Comparison of ENCODE assay signal across 12 mouse cellular contexts in the genomic region with DNA sequence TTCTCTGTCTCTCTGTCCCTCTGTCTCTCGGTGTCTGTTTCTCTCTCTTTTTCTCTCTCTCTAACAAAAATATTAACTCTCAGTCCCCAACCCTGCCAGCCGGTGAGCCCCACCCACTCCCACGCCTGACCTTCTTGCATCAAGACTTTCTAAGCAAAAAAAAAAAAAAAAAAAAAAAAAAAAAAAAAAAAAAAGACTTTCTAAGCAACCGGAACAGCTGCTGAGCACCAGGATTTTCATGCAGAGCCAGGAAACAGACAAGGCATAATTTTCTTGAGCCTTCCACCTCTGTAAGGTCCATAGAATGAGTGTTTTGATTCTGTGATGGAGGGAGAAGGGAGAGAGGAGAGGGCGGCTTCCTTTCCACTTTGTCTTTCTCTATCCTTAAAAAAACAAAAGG.
DNase-seq lines count a peak whose midpoint lies in the region; ATAC-seq and TF ChIP-seq lines count a peak whose summit lies in the region.
"Had no signal": no experiment of that assay in that cellular context is flagged by ENCODE, and none has a peak within 500 bp of the region (broad histone marks: within the 10 kb centered on the region; RNA-seq: fewer than 3 reads in every experiment).

No protein-coding gene starts in this region.

- peaks cover 13% of the 10 kb centered on the region for H3K4me1 ChIP-seq in kidney, postnatal 0 days (replicated peaks; ENCODE audit: insufficient read depth, low read length)
- peaks cover 3% of the 10 kb centered on the region; the same call in 1 of the 2 replicates for H3K4me1 ChIP-seq in kidney, adult 2 months (ENCODE audit: control insufficient read depth, insufficient read depth, low read length)
- H3K4me1 ChIP-seq in limb, embryonic 14.5 days (ENCODE audit: control insufficient read depth, insufficient read depth, low read length): peaks cover 41% of the 10 kb centered on the region

- 12% methylated on average over 5 of the region's 5 CpGs for WGBS in kidney, postnatal 0 days
- 24% methylated on average over 5 of the region's 5 CpGs for WGBS in kidney, adult 2 months
- 34% methylated on average over 5 of the region's 5 CpGs for WGBS in limb, embryonic 14.5 days

- H3K27me3 ChIP-seq in kidney, postnatal 0 days (ENCODE audit: insufficient read depth, low read length): no peaks in the 10 kb centered on the region
- H3K27me3 ChIP-seq in kidney, adult 2 months (replicated peaks; ENCODE audit: control insufficient read depth, insufficient read depth, low read length): no peaks in the 10 kb centered on the region
- H3K27me3 ChIP-seq in limb, embryonic 14.5 days (ENCODE audit: control insufficient read depth, insufficient read depth, low read length): no peaks in the 10 kb centered on the region
- H3K27me3 ChIP-seq: midbrain, embryonic 12.5 days had no signal

- TF ChIP-seq CTCF in kidney, postnatal 0 days (IDR thresholded peaks at IDR 0.05; ENCODE audit: low read depth): no peak
- no peak for TF ChIP-seq CTCF in kidney, adult 2 months (conservative IDR thresholded peaks at IDR 0.05; ENCODE audit: insufficient read depth, insufficient read length, low read depth, low read length)
- TF ChIP-seq CTCF in brain, embryonic 14.5 days (IDR thresholded peaks at IDR 0.05; ENCODE audit: borderline replicate concordance, extremely low read depth, insufficient read depth, insufficient read length): no peak

- TF ChIP-seq POLR2A in kidney, adult 2 months (IDR thresholded peaks at IDR 0.05; ENCODE audit: low read depth, low read length): no peak
- TF ChIP-seq POLR2A in brain, embryonic 14.5 days (IDR thresholded peaks at IDR 0.05; ENCODE audit: borderline replicate concordance, extremely low read depth, insufficient read depth, insufficient read length, poor library complexity, severe bottlenecking): no peak
- TF ChIP-seq POLR2A in limb, embryonic 14.5 days (IDR thresholded peaks at IDR 0.05; ENCODE audit: borderline replicate concordance, extremely low read depth, insufficient read depth, insufficient read length): no peak

- no peak overlapping the region for H3K4me2 ChIP-seq in kidney, postnatal 0 days (ENCODE audit: low read length)
- H3K4me2 ChIP-seq in limb, embryonic 14.5 days (replicated peaks; ENCODE audit: low read depth, low read length, severe bottlenecking): no peak overlapping the region
- H3K4me2 ChIP-seq: midbrain, embryonic 12.5 days had no signal

- peak; percentile 46; the same call in 1 of the 2 replicates for ATAC-seq in kidney, postnatal 0 days (replicated peaks; ENCODE audit: low FRiP score, low read depth)
- ATAC-seq in limb, embryonic 14.5 days (ENCODE audit: low FRiP score, low read depth): no peak

- no peaks in the 10 kb centered on the region for H3K36me3 ChIP-seq in kidney, postnatal 0 days (ENCODE audit: insufficient read depth, low read length)
- H3K36me3 ChIP-seq in kidney, adult 2 months (ENCODE audit: control insufficient read depth, insufficient read depth, low read length): no peaks in the 10 kb centered on the region
- H3K36me3 ChIP-seq in limb, embryonic 14.5 days (ENCODE audit: control insufficient read depth, insufficient read depth, low read length): no peaks in the 10 kb centered on the region
- H3K36me3 ChIP-seq: midbrain, embryonic 12.5 days had no signal

- peak; percentile 15 for DNase-seq in adrenal gland, postnatal 14 days
- DNase-seq in adrenal gland, adult 18-20 months (ENCODE audit: low spot score in 2 of 2): no peak
- peak; percentile 54 for DNase-seq in kidney, postnatal 0 days (ENCODE audit: low spot score)
- DNase-seq in kidney, adult 2 months: no peak
- DNase-seq in brain, embryonic 14.5 days (ENCODE audit: low read depth): peak; percentile 42
- DNase-seq in limb, embryonic 14.5 days (ENCODE audit: low spot score): no peak
- no peak for DNase-seq in left cerebral cortex, adult 11 months (ENCODE audit: low spot score)
- DNase-seq in cerebellum, adult 18-20 months: no peak
- DNase-seq: adrenal gland, adult 8-10 months had no signal

- no peak overlapping the region for H3K4me3 ChIP-seq in kidney, postnatal 0 days (replicated peaks; ENCODE audit: low read depth, low read length)
- H3K4me3 ChIP-seq in kidney, adult 2 months (ENCODE audit: insufficient read depth, low read depth, low read length): no peak overlapping the region
- H3K4me3 ChIP-seq in limb, embryonic 14.5 days (replicated peaks; ENCODE audit: low read length): no peak overlapping the region
- H3K4me3 ChIP-seq: erythroblast, embryonic 14.5 days; layer of hippocampus, adult 2 months; midbrain, embryonic 12.5 days had no signal

- no peaks in the 10 kb centered on the region for H3K9me3 ChIP-seq in kidney, postnatal 0 days (replicated peaks; ENCODE audit: low read length)
- no peaks in the 10 kb centered on the region for H3K9me3 ChIP-seq in limb, embryonic 14.5 days (ENCODE audit: control insufficient read depth, low read length)
- H3K9me3 ChIP-seq: midbrain, embryonic 12.5 days had no signal

- no peak overlapping the region for H3K27ac ChIP-seq in kidney, postnatal 0 days
- no peak overlapping the region for H3K27ac ChIP-seq in kidney, adult 2 months (ENCODE audit: insufficient read depth, low read depth, low read length)
- peak overlapping the region; percentile 33; the same call in 1 of the 2 replicates for H3K27ac ChIP-seq in limb, embryonic 14.5 days (replicated peaks; ENCODE audit: low read depth, low read length)
- H3K27ac ChIP-seq: layer of hippocampus, adult 2 months; midbrain, embryonic 12.5 days had no signal

- no peak overlapping the region for H3K9ac ChIP-seq in kidney, postnatal 0 days (ENCODE audit: low read depth, low read length)
- H3K9ac ChIP-seq in limb, embryonic 14.5 days (ENCODE audit: low read depth, low read length, severe bottlenecking): no peak overlapping the region
- H3K9ac ChIP-seq: midbrain, embryonic 12.5 days had no signal

Comparison
In these comparisons a context has a peak if more than half of its experiments do, and no peak if none do; other contexts are left out.
1. DNase-seq: peak in adrenal gland, postnatal 14 days (single experiment), kidney, postnatal 0 days (single experiment) and brain, embryonic 14.5 days (single experiment); none in adrenal gland, adult 18-20 months (0 of 2), kidney, adult 2 months (single experiment), limb, embryonic 14.5 days (single experiment), left cerebral cortex, adult 11 months (single experiment) and cerebellum, adult 18-20 months (0 of 2).